Mouse (Mus musculus) olfactory bulb, adult 2 months (tissue): Measurements from ENCODE around the gene Hip1. TPM values are rescaled to one million over a fixed set of nuclear protein-coding genes. Genes with fewer than 3 reads are reported as not detected.
A peak's percentile ranks its signal among the peaks of the same experiment; 100 is the strongest.

Experiments used
- H3K27ac ChIP-seq: fragments of 200-500 bp; 2 replicates; pipeline ENCODE4 v1.5.1; 2012; ENCODE audit warnings: low read depth, low read length; ENCODE audit not compliant: insufficient read depth
- H3K4me1 ChIP-seq: fragments of 200-500 bp; 2 replicates; pipeline ENCODE4 v1.6.1; 2012; ENCODE audit warnings: low read length; ENCODE audit not compliant: control insufficient read depth, insufficient read depth
- H3K4me3 ChIP-seq: fragments of 200-500 bp; 2 replicates; pipeline ENCODE4 v1.5.1; 2012; ENCODE audit warnings: mild to moderate bottlenecking, low read depth, low read length, moderate library complexity; ENCODE audit not compliant: insufficient read depth
- CTCF ChIP-seq: fragments of 200-500 bp; IDR thresholded peaks from 2 replicates; pipeline ENCODE4 v1.5.1; 2012; ENCODE audit warnings: low read depth, mild to moderate bottlenecking, low read length, moderate library complexity; ENCODE audit not compliant: insufficient read depth
- POLR2A ChIP-seq: fragments of 200-500 bp; IDR thresholded peaks from 2 replicates; pipeline ENCODE4 v1.6.1; 2012; ENCODE audit warnings: mild to moderate bottlenecking, low read depth, low read length, moderate library complexity; ENCODE audit not compliant: insufficient read depth
- WGBS: fragments of 180-500 bp; shearing (Covaris S2); methylation state at CpG from one replicate; pipeline ENCODE4 v1.1.7; 2018; 5-methylcytosine and 5-hydroxymethylcytosine counted together
- polyA plus RNA-seq: library from polyadenylated mRNA; stranded (reverse); fragments of >200 nt; gene quantifications from 2 replicates; pipeline ENCODE4 v1.2.4, GENCODE M21; 2012; ENCODE audit warnings: low replicate concordance; ENCODE audit not compliant: missing spikeins, insufficient read depth, insufficient read length

Gene Hip1
- polyA plus RNA-seq, 1 experiment = 69.9 TPM

DNA sequence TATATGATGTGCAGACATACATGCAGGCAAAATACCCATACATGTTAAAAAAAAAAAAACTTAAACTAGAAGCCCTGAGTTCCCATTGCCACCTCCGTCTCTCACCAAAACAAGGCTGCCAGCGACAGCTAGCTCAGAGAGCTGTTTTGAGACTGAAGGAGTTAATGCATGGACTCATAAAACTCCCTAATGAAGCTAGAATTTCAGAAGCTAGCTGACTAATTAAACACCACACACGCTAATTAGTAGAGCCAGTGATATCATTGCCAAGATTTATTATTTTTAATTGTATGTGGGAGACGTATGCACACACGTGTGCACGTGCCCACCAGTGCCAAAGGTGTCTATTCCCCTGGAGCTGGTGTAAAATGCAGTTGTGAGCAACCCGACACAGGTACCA lies 42.0 kb downstream of the Hip1 start:
- TF ChIP-seq POLR2A (no peak), CTCF (no peak)
- Histone ChIP-seq H3K4me3 (no peak overlapping the region), H3K27ac (no peak overlapping the region), H3K4me1 (peaks cover 13% of the 10 kb centered on the region)
- WGBS = 58% methylated on average over 7 of the region's 7 CpGs

DNA sequence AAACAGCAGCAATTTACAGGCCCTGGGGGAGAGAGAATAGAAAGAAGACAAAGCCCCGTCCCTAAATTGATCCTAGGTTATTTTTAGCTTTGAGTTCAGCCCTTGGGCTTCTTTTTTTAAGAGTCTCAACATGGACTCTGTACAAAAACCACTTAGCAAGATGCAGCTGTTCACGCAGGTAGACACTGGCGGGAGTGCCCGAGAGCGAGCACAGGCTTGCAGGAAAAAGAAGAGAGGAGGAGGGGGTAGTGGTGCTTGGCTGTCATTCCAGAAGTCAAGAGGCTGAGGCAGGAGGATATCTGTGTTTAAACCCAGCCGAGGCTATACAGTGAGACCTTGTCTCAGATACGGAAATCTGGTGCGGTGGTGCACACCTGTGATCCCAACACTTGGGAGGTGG lies 42.9 kb downstream of the Hip1 start:
- Histone ChIP-seq H3K27ac (no peak overlapping the region), H3K4me3 (no peak overlapping the region), H3K4me1 (peaks cover 11% of the 10 kb centered on the region)
- WGBS = 56% methylated on average over 8 of the region's 8 CpGs
- no peak for TF ChIP-seq CTCF
- TF ChIP-seq POLR2A = no peak

DNA sequence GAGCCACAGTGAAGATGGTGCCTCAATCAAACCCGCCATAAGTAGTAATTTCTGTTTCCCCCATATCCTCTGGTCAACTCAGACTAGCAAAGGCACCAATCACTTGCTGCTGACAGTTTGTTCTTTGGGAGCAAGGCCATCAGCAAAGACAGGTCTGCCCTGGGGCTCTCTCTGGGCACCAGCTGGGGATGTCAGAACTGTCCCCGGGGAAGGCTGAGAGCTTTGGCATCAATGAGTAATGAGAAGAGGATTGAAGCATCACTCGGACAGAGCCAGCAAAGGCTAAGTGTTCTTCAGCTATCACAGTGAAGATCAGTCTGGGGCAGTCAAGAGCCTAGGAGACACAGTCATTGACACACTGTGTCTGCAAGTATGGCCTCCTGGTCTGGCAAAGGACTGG lies 46.0 kb downstream of the Hip1 start:
- 93% methylated on average over 3 of the region's 3 CpGs for WGBS
- Histone ChIP-seq H3K4me3 (no peak overlapping the region), H3K27ac (no peak overlapping the region), H3K4me1 (peaks cover 11% of the 10 kb centered on the region)
- TF ChIP-seq POLR2A (no peak), CTCF (no peak)

DNA sequence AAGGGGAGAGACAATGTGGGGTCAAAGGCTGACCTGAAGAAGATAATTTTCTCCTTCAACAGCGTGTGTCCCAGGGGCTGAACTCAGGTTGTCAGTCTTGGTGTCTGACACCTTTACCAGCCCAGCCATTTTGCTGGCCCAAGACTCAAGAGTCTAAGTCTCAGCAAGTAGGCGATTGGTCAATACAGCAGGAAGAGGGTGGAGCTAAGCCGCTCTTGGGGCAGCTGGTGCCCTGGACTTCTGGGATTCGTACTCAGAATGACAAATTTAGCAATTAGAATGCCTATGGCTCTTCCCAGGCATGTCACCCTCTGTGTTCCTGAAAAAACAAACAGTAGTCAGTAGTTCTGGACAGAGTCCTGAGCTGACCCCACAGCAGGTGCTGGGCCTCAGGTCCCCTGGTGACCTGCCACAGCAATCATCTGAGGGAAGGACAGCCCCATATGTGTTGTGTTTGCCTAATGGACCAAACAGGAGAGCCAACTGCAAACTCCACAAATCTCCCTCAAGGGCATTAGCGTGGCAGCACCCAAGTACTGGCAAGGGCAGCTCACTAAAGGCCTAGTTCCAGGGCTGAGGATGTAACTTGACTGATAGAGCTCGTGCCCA lies 47.5 kb downstream of the Hip1 start:
- Histone ChIP-seq H3K4me1 (peaks cover 11% of the 10 kb centered on the region), H3K4me3 (no peak overlapping the region), H3K27ac (no peak overlapping the region)
- TF ChIP-seq CTCF (no peak), POLR2A (no peak)
- 87% methylated on average over 6 of the region's 6 CpGs for WGBS

DNA sequence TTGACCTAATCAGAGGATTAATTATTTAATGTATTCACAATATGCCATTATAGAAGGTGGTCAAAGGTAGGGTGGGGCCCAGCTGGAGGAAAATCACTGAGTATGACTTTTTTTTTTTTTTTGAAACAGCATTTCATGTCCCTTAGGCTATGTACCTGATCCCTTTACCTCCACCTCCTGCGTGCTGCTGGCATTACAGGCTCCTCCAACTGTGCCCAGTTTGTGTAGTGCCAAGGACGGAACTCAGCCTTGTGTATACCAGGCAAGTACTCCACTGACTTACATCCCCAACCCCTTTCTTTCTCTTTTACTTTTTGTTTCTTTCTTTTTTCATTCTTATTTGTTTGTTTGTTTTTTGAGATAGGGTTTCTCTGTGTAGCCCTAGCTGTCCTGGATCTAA lies 48.4 kb downstream of the Hip1 start:
- WGBS = 93% methylated on average over 2 of the region's 2 CpGs
- Histone ChIP-seq H3K4me1 (peaks cover 3% of the 10 kb centered on the region), H3K4me3 (no peak overlapping the region), H3K27ac (no peak overlapping the region)
- no peak for TF ChIP-seq CTCF
- TF ChIP-seq POLR2A = no peak

DNA sequence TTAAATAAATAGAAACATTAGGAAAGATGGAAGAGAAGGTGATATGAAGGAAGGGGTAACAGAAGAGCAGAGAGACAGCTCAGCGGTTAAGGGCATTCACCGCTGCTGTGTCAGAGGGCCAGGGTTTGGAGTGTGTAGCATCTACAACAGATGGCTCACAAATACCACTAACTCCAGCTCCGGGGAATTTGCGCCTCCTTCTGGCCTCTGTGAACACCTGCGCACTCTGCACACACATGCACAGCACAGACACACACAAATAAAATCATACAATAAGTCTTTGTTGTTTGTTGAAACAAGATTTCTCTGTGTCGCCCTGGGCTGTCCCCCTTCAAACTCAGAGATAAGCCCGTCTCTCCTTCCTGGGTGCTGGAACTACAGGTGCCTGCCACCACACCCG lies 49.4 kb downstream of the Hip1 start:
- WGBS = 97% methylated on average over 8 of the region's 8 CpGs
- H3K4me1 ChIP-seq = no peaks in the 10 kb centered on the region
- TF ChIP-seq POLR2A (no peak), CTCF (no peak)

DNA sequence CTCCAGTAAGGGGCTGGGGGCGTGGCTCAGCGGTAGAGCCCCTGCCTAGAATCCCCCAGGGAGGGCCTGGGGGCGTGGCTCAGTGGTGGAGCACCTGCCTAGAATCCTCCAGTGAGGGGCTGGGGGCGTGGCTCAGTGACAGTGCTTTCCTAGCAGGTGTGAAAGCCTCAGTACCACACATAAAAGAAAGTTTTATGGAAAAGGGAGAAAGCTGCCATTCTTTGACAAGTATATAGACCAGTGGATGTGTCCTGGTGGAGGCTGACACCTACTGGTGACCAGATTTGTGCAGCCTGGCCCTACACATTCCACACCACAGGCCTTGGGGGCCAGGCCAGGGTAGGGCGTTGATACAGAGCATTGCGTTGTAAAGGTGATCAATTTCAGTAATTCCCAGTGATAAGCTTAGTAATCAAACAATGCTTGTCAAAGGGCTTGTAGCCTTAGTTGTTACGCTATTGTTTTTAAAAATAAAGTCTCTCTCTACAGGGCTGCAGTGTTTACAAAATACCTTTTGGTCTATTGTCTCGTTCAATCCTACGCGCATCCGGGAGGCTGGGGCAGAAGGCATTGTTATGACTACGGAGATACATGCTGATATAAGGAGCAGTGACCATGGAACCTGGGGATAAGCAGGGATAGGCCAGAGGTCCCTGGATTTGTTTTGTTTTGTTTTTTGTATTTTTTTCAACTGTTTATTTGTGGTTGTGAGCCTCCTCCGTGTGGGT lies 50.6 kb downstream of the Hip1 start:
- 79% methylated on average over 13 of the region's 13 CpGs for WGBS
- Histone ChIP-seq H3K4me3 (no peak overlapping the region), H3K4me1 (peaks cover 9% of the 10 kb centered on the region), H3K27ac (no peak overlapping the region)
- TF ChIP-seq POLR2A = no peak
- TF ChIP-seq CTCF = no peak

More for the DNA sequence above, 49.4 kb downstream of the Hip1 start:
- H3K4me3 ChIP-seq = no peak overlapping the region
- no peak overlapping the region for H3K27ac ChIP-seq

DNA sequence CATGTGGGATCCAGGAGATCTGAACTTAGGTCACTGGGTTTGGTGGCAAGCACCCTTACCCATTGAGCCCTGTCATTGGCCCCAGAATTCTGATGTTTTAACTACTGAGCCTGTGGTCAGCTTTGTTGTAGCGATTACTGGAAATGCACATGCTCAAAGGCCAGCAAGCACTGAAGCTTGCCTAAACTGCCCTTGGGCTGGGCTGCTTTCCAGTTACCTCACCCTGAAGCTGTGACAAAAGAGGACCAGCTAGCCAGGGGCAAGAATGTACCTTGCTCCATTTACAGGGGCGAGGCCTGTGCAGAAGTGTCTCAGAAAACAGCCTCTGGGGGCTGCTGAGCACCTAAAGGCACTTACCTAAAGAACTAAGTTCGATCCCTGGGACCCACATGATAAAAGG lies 51.8 kb downstream of the Hip1 start:
- no peak for TF ChIP-seq CTCF
- no peak for TF ChIP-seq POLR2A
- peaks cover 16% of the 10 kb centered on the region for H3K4me1 ChIP-seq
- no peak overlapping the region for H3K4me3 ChIP-seq
- H3K27ac ChIP-seq = no peak overlapping the region
- WGBS = 88% methylated on average over 3 of the region's 3 CpGs

DNA sequence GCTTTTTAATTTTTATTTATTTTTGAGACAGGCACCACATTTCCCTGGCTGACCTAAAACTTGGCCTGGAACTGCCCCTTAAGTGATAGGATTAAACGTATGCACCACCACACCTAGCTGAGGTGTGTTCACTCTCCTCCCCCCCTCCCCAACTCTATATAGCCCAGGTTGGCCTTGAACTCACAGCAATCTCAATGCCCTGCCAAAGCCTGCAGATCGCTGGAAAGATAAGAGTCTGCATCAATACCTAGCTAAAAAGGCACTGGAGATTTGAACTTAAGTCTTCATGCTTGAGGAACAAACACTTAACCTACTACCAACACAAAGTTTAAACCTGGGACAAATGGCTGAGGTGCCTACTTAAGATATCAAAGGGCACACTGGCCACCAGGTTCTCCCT lies 52.8 kb downstream of the Hip1 start:
- peaks cover 16% of the 10 kb centered on the region for H3K4me1 ChIP-seq
- no peak overlapping the region for H3K4me3 ChIP-seq
- 91% methylated on average over 2 of the region's 2 CpGs for WGBS
- H3K27ac ChIP-seq = no peak overlapping the region
- TF ChIP-seq CTCF = no peak
- TF ChIP-seq POLR2A = no peak

DNA sequence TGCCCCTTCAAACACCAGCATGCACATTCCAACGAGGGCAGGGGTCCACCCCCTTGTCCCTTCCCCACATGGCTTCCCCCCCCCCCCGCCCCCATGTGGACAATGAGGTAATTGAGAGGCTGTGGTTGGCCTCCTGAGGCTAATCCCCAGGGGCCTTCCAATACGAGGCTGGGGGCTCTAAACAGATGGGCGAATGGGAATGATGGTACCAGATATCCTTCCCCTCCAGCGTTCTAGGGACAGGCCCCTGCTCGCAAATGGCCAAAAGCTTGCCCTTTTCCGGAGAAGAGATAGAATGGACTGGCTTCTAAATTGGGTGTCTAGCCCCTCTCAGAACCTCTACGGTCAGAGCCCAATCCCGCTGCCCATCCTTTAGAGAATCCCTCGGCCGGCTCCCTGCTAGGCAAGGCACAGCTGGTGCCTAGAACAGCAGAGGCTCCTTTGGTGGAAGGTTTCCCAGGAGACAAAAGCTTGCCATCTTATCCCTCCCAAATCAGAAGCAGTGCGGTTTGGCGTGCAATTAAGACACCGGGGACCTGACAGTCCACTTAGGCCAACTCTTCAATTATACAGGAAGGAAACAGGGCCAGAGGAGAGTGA lies 55.1 kb downstream of the Hip1 start:
- no peak for TF ChIP-seq POLR2A
- TF ChIP-seq CTCF = no peak
- Histone ChIP-seq H3K4me3 (peak overlapping the region; percentile 77), H3K4me1 (peaks cover 16% of the 10 kb centered on the region), H3K27ac (peak overlapping the region; percentile 75)
- WGBS = 5% methylated on average over 14 of the region's 14 CpGs
